Mouse (Mus musculus): ENCODE data around the gene Fam166b. TPM values are rescaled to one million over a fixed set of nuclear protein-coding genes. Genes with fewer than 3 reads are reported as not detected.

Fam166b gene
- polyA plus RNA-seq (2015; fragmentation: Nextera tagmentation; extraction: Ambion mirVana) = 0.71 and 1.4 TPM in 2 replicates

DNA sequence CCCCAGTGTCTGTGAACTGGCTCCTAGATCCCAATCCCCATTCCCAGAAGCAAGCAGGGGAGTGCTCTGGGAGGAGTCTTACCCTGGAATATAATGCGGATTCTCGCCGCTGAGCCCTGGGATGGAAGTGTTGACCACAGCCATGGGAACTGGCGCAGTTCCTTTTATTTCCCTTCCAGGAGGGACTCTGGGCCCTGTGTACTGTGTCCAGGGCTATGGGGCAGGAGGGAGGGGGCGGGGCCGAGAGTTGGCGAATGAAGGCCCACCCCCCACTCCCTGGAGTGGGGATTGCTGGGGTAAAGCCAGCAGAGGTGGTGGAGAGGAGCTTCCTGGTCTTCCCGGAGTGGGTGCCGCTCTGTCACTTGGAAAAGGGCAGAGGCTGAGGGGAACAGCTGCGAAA lies at the start of gene Fam166b:
Gene Fam166b, minus strand, starts transcription at position 189 of the 400 bp plus-strand sequence.
- Histone ChIP-seq H3K36me3 (peaks cover 36% of the 10 kb centered on the region), H3K9ac (peak within 1 kb of the TSS; percentile 60), H3K4me2 (no peak within 1 kb of the TSS), H3K4me1 (replicated peaks) (peaks cover 26% of the 10 kb centered on the region), H3K4me3 (no peak within 1 kb of the TSS; the same call in 1 of the 2 replicates), H3K9me3 (no peaks in the 10 kb centered on the region), H3K27ac (peak within 1 kb of the TSS; percentile 60), H3K27me3 (peaks cover 44% of the 10 kb centered on the region)
- 12% methylated on average over 10 of the region's 10 CpGs for WGBS
- ATAC-seq (ENCODE audit: low FRiP score) = 0 out of 2 replicates have a peak, but pooled peaks have one; percentile 14

DNA sequence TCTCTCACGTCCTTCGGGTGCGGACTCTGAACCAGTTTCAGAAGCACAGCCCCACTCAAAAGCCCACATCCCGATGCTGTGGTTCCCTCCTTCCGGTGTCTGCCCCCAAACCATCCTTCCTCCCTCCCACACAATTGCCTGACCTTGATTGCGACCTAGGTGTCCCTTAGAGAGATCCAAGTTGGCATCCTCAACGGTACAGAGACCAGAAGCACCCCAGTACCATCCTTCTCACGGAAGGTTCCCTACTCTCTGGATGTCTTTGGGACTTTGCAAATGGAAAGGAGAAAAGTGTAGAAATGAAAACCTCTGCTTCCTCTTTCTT lies 49.6 kb upstream of the Fam166b start:
- 57% methylated on average over 8 of the region's 8 CpGs for WGBS
- Histone ChIP-seq H3K27me3 (0 out of 2 replicates have a peak, but pooled peaks cover 4% of the 10 kb centered on the region), H3K36me3 (no peaks in the 10 kb centered on the region), H3K4me1 (replicated peaks) (peaks cover 4% of the 10 kb centered on the region; the same call in 1 of the 2 replicates), H3K4me2 (peak overlapping the region; percentile 47), H3K4me3 (peak overlapping the region; percentile 34), H3K27ac (no peak overlapping the region), H3K9ac (peak overlapping the region; percentile 63), H3K9me3 (no peaks in the 10 kb centered on the region)
- peak; percentile 54 for ATAC-seq (ENCODE audit: low FRiP score)

DNA sequence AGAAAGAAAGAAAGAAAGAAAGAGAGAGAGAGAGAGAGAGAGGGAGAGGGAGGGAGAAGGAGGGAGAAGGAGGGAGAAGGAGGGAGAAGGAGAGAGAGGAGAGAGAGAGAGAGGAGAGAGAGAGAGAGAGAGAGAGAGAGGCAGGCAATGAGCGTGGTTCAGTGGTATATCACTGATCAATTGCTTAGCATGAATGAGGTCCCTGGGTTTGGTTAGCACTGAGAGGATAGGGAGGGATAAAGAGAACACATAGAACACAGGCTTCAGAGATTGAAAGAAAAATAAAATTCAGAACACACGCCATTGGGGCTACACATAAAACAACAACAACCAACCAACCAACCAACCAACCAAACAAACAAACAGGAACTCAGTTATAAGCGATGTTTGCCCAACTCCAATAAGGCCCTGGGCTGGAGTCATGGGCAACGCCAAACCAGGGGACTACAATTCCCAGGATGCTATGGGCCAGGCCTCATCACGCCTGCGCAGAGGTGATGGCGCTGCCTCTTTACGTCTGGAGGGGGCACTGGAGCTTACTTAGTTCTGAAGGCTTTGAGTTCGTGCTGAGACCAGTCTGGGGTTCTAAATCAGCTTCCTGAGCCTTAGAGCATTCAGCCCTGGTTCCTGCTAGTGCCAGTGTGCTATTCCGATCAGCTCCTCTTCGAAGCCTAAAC lies 49.1 kb upstream of the Fam166b start:
- WGBS = 18% methylated on average over 11 of the region's 11 CpGs
- Histone ChIP-seq H3K4me3 (peak overlapping the region; percentile 34), H3K4me1 (replicated peaks) (peaks cover 4% of the 10 kb centered on the region; the same call in 1 of the 2 replicates), H3K4me2 (peak overlapping the region; percentile 47), H3K27me3 (no peaks in the 10 kb centered on the region), H3K36me3 (no peaks in the 10 kb centered on the region), H3K9me3 (no peaks in the 10 kb centered on the region), H3K9ac (peak overlapping the region; percentile 63), H3K27ac (no peak overlapping the region)
- peak; percentile 92 for ATAC-seq (ENCODE audit: low FRiP score)

DNA sequence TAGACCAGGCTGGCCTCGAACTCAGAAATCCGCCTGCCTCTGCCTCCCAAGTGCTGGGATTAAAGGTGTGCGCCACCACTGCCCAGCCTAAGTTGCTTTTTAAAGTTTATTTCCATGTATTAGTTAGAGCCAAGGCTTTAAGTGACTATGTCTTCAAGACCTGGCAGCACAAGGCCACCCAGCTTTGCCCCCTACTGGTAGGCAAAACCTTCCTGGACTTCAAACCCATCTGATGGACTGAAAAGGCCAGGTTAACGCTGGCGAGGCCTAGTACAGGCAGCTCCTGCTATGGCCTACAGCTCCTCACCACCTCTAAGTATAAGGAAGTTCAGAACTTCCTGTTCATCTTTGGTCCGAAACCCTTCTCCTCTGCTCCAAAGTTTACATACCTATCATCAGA lies 47.7 kb upstream of the Fam166b start:
- Histone ChIP-seq H3K9ac (no peak overlapping the region), H3K9me3 (no peaks in the 10 kb centered on the region), H3K27ac (no peak overlapping the region), H3K4me3 (no peak overlapping the region), H3K4me1 (replicated peaks) (peaks cover 4% of the 10 kb centered on the region; the same call in 1 of the 2 replicates), H3K36me3 (no peaks in the 10 kb centered on the region), H3K27me3 (no peaks in the 10 kb centered on the region), H3K4me2 (no peak overlapping the region)
- WGBS = 90% methylated on average over 6 of the region's 6 CpGs
- no peak for ATAC-seq (ENCODE audit: low FRiP score)

DNA sequence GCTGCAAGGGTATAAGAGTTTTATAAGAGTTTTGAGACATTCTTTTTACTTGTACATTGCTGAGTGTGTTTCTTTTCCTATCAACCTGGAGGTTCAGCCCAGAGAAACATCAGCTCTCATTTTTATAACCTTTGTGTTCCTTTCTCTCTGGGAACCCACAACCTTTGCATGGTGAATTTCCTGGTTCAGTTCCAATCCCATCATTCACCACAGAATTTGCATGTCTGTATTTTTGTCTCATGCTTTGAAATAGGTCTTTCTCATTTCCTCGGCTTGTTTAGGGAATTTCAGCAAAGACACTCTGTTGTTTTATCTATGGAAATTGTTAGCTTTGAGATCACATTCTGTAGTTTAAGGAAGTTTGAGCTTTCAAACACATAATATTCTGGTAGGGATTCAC lies 44.7 kb upstream of the Fam166b start:
- peaks cover 4% of the 10 kb centered on the region; the same call in 1 of the 2 replicates for H3K4me1 ChIP-seq (replicated peaks)
- ATAC-seq (ENCODE audit: low FRiP score) = no peak
- no peak overlapping the region for H3K4me3 ChIP-seq
- WGBS = 79% methylated on average over 1 of the region's 1 CpGs
- no peaks in the 10 kb centered on the region for H3K9me3 ChIP-seq
- H3K27me3 ChIP-seq = no peaks in the 10 kb centered on the region
- H3K27ac ChIP-seq = no peak overlapping the region
- no peak overlapping the region for H3K4me2 ChIP-seq
- no peaks in the 10 kb centered on the region for H3K36me3 ChIP-seq
- H3K9ac ChIP-seq = no peak overlapping the region

DNA sequence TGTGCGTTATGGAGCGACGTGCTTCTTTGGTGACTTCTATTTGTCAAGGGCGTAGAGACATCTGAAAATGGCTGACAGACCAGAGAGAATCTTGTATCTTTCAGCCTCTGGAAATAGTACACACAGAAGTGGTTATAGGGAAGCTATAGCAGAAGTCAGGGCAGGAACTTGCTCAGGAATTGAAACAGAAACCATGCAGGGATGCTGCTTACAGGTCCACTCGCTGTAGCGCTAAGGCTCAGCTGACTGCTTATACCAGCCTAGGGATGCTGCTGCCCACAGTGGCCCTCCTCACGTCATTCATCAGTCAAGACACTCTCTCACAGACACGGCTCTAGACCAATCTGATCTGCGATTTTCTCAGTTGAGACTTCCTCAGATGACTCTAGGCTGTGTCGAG lies 41.4 kb upstream of the Fam166b start:
- Histone ChIP-seq H3K4me2 (no peak overlapping the region), H3K36me3 (no peaks in the 10 kb centered on the region), H3K4me3 (no peak overlapping the region), H3K27ac (no peak overlapping the region), H3K4me1 (replicated peaks) (no peaks in the 10 kb centered on the region), H3K9me3 (no peaks in the 10 kb centered on the region), H3K9ac (no peak overlapping the region), H3K27me3 (no peaks in the 10 kb centered on the region)
- ATAC-seq (ENCODE audit: low FRiP score) = no peak
- 93% methylated on average over 10 of the region's 10 CpGs for WGBS

DNA sequence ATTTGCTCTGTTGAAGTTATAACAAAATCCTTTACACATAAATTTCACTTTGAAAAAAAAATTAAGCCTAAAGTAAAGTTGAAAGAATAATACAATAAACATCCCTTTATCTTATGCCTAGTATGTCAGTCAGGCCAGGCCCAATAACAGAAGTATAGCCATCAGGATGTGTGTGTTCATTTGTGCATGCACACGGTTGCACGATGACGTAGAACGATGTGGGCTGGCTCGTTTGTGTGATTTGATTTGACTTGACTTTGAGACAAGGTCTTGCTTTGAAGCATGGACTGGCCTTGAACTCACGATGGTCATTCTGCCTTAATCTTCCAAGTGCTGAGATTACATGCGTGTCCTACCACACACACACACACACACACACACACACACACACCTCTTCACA lies 37.9 kb upstream of the Fam166b start:
- no peaks in the 10 kb centered on the region for H3K27me3 ChIP-seq
- H3K27ac ChIP-seq = no peak overlapping the region
- H3K4me3 ChIP-seq = no peak overlapping the region
- no peaks in the 10 kb centered on the region for H3K9me3 ChIP-seq
- H3K36me3 ChIP-seq = no peaks in the 10 kb centered on the region
- no peak for ATAC-seq (ENCODE audit: low FRiP score)
- H3K4me1 ChIP-seq (replicated peaks) = no peaks in the 10 kb centered on the region
- no peak overlapping the region for H3K9ac ChIP-seq
- WGBS = 90% methylated on average over 7 of the region's 7 CpGs
- H3K4me2 ChIP-seq = no peak overlapping the region

DNA sequence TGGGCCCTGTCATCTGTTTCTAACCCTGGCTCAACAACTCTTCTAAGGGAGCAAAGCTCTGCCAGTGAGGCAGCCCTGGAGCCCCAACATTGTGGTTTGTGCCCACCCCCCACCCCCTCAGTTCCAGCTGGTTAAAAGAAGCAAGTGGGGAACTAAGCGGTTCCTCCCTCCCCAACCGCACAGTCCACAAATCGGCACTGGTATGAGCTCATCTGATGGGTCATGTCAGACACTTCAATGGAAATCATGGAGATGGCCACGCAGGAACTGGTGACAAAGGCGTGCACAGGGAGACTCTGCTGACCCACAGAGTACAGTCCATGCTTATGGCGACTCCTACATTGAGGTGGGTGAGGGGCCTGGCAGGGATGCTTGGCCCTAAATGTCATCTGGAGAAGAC lies 37.0 kb upstream of the Fam166b start:
- no peak overlapping the region for H3K4me3 ChIP-seq
- no peaks in the 10 kb centered on the region for H3K9me3 ChIP-seq
- H3K36me3 ChIP-seq = no peaks in the 10 kb centered on the region
- H3K4me1 ChIP-seq (replicated peaks) = 0 out of 2 replicates have a peak, but pooled peaks cover 1% of the 10 kb centered on the region
- no peaks in the 10 kb centered on the region for H3K27me3 ChIP-seq
- no peak for ATAC-seq (ENCODE audit: low FRiP score)
- 86% methylated on average over 6 of the region's 6 CpGs for WGBS
- no peak overlapping the region for H3K4me2 ChIP-seq
- H3K9ac ChIP-seq = no peak overlapping the region
- no peak overlapping the region for H3K27ac ChIP-seq

DNA sequence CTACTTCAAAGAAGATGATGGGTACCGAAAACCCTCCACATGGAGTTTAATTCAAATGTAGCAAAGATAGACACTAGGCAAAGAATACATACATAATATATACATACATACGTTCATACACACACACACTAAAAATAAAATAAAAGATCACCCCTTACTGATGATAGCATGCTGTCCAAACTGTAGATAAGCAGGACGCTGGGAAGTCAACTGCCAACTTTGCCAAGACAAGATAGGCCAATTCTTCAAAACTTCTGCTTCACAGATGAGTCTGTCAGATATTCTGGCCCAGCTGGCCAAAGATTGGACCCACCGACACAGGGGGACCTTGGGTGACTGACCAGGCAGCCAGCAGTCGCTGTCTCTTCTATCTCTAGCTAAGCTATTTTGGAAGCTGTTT lies 34.2 kb upstream of the Fam166b start:
- no peaks in the 10 kb centered on the region for H3K27me3 ChIP-seq
- 93% methylated on average over 5 of the region's 5 CpGs for WGBS
- 0 out of 2 replicates have a peak, but pooled peaks cover 3% of the 10 kb centered on the region for H3K4me1 ChIP-seq (replicated peaks)

DNA sequence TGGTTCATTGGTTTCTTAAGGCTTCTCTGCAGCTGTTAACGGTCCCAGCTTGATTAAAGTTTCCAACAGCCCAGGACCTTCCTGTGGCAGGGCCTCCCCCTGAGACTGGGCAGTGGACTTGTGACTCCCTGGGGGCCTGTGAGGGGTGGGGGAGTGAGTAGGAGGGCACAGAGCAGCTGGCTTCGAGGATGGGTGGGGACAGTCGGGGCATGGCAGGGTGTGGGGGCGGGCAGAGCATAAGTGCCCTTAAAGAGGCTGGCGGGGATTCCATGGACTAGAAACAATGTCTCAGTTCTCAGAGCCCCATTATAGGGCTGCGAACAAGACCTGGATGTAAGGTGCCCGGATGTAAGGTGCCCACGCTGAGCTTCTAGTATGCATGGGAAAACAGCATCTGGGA lies 28.2 kb upstream of the Fam166b start:
- H3K9ac ChIP-seq = no peak overlapping the region
- peaks cover 35% of the 10 kb centered on the region for H3K27me3 ChIP-seq
- H3K4me2 ChIP-seq = no peak overlapping the region
- H3K4me1 ChIP-seq (replicated peaks) = peaks cover 28% of the 10 kb centered on the region
- no peaks in the 10 kb centered on the region for H3K36me3 ChIP-seq
- no peak overlapping the region for H3K4me3 ChIP-seq
- 20% methylated on average over 8 of the region's 8 CpGs for WGBS
- no peaks in the 10 kb centered on the region for H3K9me3 ChIP-seq
- no peak overlapping the region for H3K27ac ChIP-seq
- ATAC-seq (ENCODE audit: low FRiP score) = no peak

More for the DNA sequence above, 34.2 kb upstream of the Fam166b start:
- H3K36me3 ChIP-seq = no peaks in the 10 kb centered on the region
- no peak for ATAC-seq (ENCODE audit: low FRiP score)
- no peak overlapping the region for H3K4me2 ChIP-seq
- no peak overlapping the region for H3K27ac ChIP-seq
- no peak overlapping the region for H3K4me3 ChIP-seq
- H3K9me3 ChIP-seq = no peaks in the 10 kb centered on the region
- H3K9ac ChIP-seq = no peak overlapping the region

DNA sequence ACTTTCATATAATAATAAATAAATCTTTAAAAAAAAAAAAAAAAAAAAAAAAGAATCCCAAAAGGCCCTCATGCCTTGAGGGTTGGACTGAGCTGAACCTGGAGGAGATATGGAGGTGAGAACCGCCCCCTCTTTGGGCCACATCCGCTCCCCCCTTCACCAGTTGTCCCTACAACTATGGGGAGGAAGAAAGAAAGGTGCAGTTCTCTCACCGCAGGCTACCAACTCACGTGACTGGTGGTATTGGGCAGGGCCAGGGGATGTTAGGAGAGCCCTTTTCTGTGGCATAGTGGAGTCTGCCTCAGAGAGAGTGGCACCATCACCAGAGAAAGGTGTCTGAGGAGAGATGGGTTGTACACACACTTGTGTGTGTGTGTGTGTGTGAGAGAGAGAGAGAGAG lies 27.5 kb upstream of the Fam166b start:
- no peaks in the 10 kb centered on the region for H3K9me3 ChIP-seq
- no peak for ATAC-seq (ENCODE audit: low FRiP score)
- peaks cover 28% of the 10 kb centered on the region for H3K4me1 ChIP-seq (replicated peaks)
- no peak overlapping the region for H3K4me2 ChIP-seq
- H3K9ac ChIP-seq = no peak overlapping the region
- H3K4me3 ChIP-seq = no peak overlapping the region
- no peak overlapping the region for H3K27ac ChIP-seq
- no peaks in the 10 kb centered on the region for H3K36me3 ChIP-seq
- 30% methylated on average over 4 of the region's 4 CpGs for WGBS
- peaks cover 37% of the 10 kb centered on the region for H3K27me3 ChIP-seq

DNA sequence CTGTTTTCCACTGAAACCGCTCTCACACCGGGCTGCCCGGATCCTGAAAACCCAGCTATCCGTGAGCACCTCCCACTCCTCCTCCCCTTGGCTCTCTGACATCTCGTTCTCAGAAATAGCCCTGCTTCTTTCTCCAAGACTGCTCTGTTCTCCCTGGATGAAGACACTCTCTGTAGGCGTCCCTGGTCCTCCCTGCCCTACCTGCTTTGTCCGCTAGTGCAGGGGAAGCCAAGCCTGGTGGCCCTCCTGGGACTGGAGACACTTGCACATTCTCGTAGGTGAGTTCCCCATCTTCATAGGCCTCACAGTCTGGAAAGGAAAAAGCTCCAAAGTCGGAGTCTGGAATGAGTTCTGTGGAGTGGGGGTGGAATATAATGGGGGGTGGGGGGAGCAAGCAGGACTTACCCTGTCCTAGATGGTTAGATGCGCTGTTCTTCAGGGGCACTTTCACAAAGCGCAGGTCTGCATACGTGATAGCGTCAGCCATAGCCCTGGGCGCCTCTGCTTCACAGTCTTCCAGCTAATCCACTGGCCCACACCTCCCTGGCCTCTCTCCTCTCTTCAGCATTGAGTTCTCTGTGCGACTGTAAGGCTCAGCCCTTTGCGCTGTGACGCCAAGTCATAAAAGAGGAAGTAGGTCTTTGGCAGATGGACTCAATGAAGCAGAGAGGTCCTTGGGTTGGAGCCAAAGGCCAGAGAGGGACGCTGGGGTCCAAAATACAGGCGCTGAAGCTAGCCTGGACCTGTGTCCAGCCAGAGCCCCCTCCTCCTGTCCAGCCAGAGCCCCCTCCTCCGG lies 25.3 kb upstream of the Fam166b start, which contains the start of gene Cd72:
Gene Cd72, minus strand, starts transcription at position 588 of the 796 bp plus-strand sequence.
- Histone ChIP-seq H3K4me2 (peak within 1 kb of the TSS; percentile 44), H3K4me3 (peak within 1 kb of the TSS; percentile 10; the same call in 1 of the 2 replicates), H3K27ac (no peak within 1 kb of the TSS), H3K9me3 (no peaks in the 10 kb centered on the region), H3K36me3 (no peaks in the 10 kb centered on the region), H3K27me3 (peaks cover 37% of the 10 kb centered on the region), H3K4me1 (replicated peaks) (peaks cover 25% of the 10 kb centered on the region), H3K9ac (peak within 1 kb of the TSS; percentile 36; the same call in 1 of the 2 replicates)
- ATAC-seq (ENCODE audit: low FRiP score) = no peak
- WGBS = 33% methylated on average over 20 of the region's 20 CpGs
